In genomic region chr3:9400201-9400885, GRCm38 (mm10) we compare ENCODE assay signal across 7 mouse cellular contexts.
A peak's percentile ranks its signal among the peaks of the same experiment; 100 is the strongest.
DNase-seq lines count a peak whose midpoint lies in the region; ATAC-seq and TF ChIP-seq lines count a peak whose summit lies in the region.

No protein-coding gene starts in this region.

- H3K4me1 ChIP-seq in liver, adult 2 months (ENCODE audit: control insufficient read depth, insufficient read depth, low read length): peaks cover 3% of the 10 kb centered on the region; the same call in 1 of the 2 replicates
- peaks cover 48% of the 10 kb centered on the region for H3K4me1 ChIP-seq in liver, embryonic 12.5 days
- H3K4me1 ChIP-seq in heart, embryonic 16.5 days (ENCODE audit: control insufficient read depth, insufficient read depth, low read length): peaks cover 36% of the 10 kb centered on the region
- peaks cover 3% of the 10 kb centered on the region; the same call in 1 of the 2 replicates for H3K4me1 ChIP-seq in stomach, postnatal 0 days (replicated peaks; ENCODE audit: control insufficient read depth, insufficient read depth)

- H3K36me3 ChIP-seq in liver, adult 2 months (ENCODE audit: control insufficient read depth, insufficient read depth, low read length): no peaks in the 10 kb centered on the region
- no peaks in the 10 kb centered on the region for H3K36me3 ChIP-seq in liver, embryonic 12.5 days
- no peaks in the 10 kb centered on the region for H3K36me3 ChIP-seq in heart, embryonic 16.5 days (ENCODE audit: control insufficient read depth, insufficient read depth)
- no peaks in the 10 kb centered on the region for H3K36me3 ChIP-seq in stomach, postnatal 0 days (ENCODE audit: control insufficient read depth, insufficient read depth, low read length)

- TF ChIP-seq CTCF in liver, adult 2 months (IDR thresholded peaks at IDR 0.05; ENCODE audit: low read depth, low read length): peak; percentile 56
- peak; percentile 71 for TF ChIP-seq CTCF in stomach, postnatal 0 days (IDR thresholded peaks at IDR 0.05; ENCODE audit: low read depth)

- H3K4me2 ChIP-seq in liver, embryonic 12.5 days: no peak overlapping the region
- H3K4me2 ChIP-seq in heart, embryonic 16.5 days (ENCODE audit: low read depth, low read length): peak overlapping the region; percentile 27; the same call in 1 of the 2 replicates
- H3K4me2 ChIP-seq in stomach, postnatal 0 days (replicated peaks; ENCODE audit: low read depth): no peak overlapping the region

- TF ChIP-seq POLR2A in liver, adult 2 months (IDR thresholded peaks at IDR 0.05; ENCODE audit: extremely low read depth, insufficient read depth, low read length): no peak

- H3K9ac ChIP-seq in liver, adult 2 months (ENCODE audit: low read depth, low read length): no peak overlapping the region
- no peak overlapping the region for H3K9ac ChIP-seq in liver, embryonic 12.5 days
- H3K9ac ChIP-seq in heart, embryonic 16.5 days (ENCODE audit: low read length): 0 out of 2 replicates have a peak overlapping the region, but pooled peaks have one; percentile 41
- peak overlapping the region; percentile 18; the same call in 1 of the 2 replicates for H3K9ac ChIP-seq in stomach, postnatal 0 days (ENCODE audit: low read length)

- intact Hi-C loops in left cerebral cortex, postnatal 25 days (cut with DNase I): loop anchor here (1.0 to 5.0 kb wide), 3 partner anchors 66 to 207 kb away; no protein-coding TSS in a partner anchor

- peak; percentile 24 for DNase-seq in liver, adult 2 months (ENCODE audit: extremely low read depth, low read depth, low spot score)
- DNase-seq in Muller cell, postnatal 12 days (ENCODE audit: inconsistent ontology term): peak; percentile 57
- peak; percentile 19 to 42 for DNase-seq in cerebellum, adult 18-20 months
- DNase-seq in left cerebral cortex, postnatal 25 days (ENCODE audit: low spot score in 2 of 2): peak; percentile 43 to 67
- DNase-seq in stomach, postnatal 0 days (ENCODE audit: low spot score): no peak

- H3K27me3 ChIP-seq in liver, adult 2 months (ENCODE audit: control insufficient read depth, insufficient read depth, low read length): no peaks in the 10 kb centered on the region
- no peaks in the 10 kb centered on the region; the same call in 1 of the 2 replicates for H3K27me3 ChIP-seq in liver, embryonic 12.5 days (replicated peaks)
- no peaks in the 10 kb centered on the region for H3K27me3 ChIP-seq in heart, embryonic 16.5 days (ENCODE audit: control insufficient read depth, insufficient read depth, low read length)
- H3K27me3 ChIP-seq in stomach, postnatal 0 days (ENCODE audit: control insufficient read depth, insufficient read depth, low read length): no peaks in the 10 kb centered on the region

- H3K4me3 ChIP-seq in liver, adult 2 months (ENCODE audit: insufficient read depth, low read depth, low read length): no peak overlapping the region
- H3K4me3 ChIP-seq in liver, embryonic 12.5 days: no peak overlapping the region
- H3K4me3 ChIP-seq in heart, embryonic 16.5 days (ENCODE audit: low read length): no peak overlapping the region
- no peak overlapping the region for H3K4me3 ChIP-seq in stomach, postnatal 0 days (ENCODE audit: low read depth, low read length)

- H3K27ac ChIP-seq in liver, adult 2 months (replicated peaks; ENCODE audit: insufficient read depth, low read depth, low read length): no peak overlapping the region
- H3K27ac ChIP-seq in liver, embryonic 12.5 days: no peak overlapping the region
- H3K27ac ChIP-seq in heart, embryonic 16.5 days (ENCODE audit: low read length): peak overlapping the region; percentile 82
- H3K27ac ChIP-seq in stomach, postnatal 0 days (replicated peaks): peak overlapping the region; percentile 35; the same call in 1 of the 2 replicates

- 19% methylated on average over 3 of the region's 3 CpGs for WGBS in liver, adult 2 months
- 48% methylated on average over 3 of the region's 3 CpGs for WGBS in liver, embryonic 12.5 days (ENCODE audit: insufficient replicate concordance)
- 12% methylated on average over 3 of the region's 3 CpGs for WGBS in heart, embryonic 16.5 days
- 10% methylated on average over 3 of the region's 3 CpGs for WGBS in stomach, postnatal 0 days

- H3K9me3 ChIP-seq in liver, embryonic 12.5 days (replicated peaks): no peaks in the 10 kb centered on the region
- H3K9me3 ChIP-seq in heart, embryonic 16.5 days (replicated peaks; ENCODE audit: control insufficient read depth, low read length): no peaks in the 10 kb centered on the region
- no peaks in the 10 kb centered on the region for H3K9me3 ChIP-seq in stomach, postnatal 0 days (ENCODE audit: control insufficient read depth, low read length)

- H3K79me2 ChIP-seq in liver, adult 2 months (ENCODE audit: control insufficient read depth, insufficient read depth, low read length): no peaks in the 10 kb centered on the region

- no peak for ATAC-seq in liver, embryonic 12.5 days
- ATAC-seq in heart, embryonic 16.5 days (replicated peaks; ENCODE audit: extremely low read depth, insufficient read depth, low FRiP score): peak; percentile 34; the same call in 1 of the 2 replicates
- ATAC-seq in stomach, postnatal 0 days (ENCODE audit: low FRiP score, low TSS enrichment): no peak

- TF ChIP-seq EP300 in stomach, postnatal 0 days (optimal IDR thresholded peaks at IDR 0.05): no peak

Comparison
In these comparisons a context has a peak if more than half of its experiments do, and no peak if none do; other contexts are left out.
1. H3K27ac ChIP-seq: peak in heart, embryonic 16.5 days (single experiment) and stomach, postnatal 0 days (single experiment); none in liver, adult 2 months (single experiment) and liver, embryonic 12.5 days (single experiment).
2. H3K9ac ChIP-seq: peak in heart, embryonic 16.5 days (single experiment) and stomach, postnatal 0 days (single experiment); none in liver, adult 2 months (single experiment) and liver, embryonic 12.5 days (single experiment).